Mouse (Mus musculus) kidney, postnatal 25 days (tissue): ENCODE data around the gene G3bp2.
"Not testable (repeated sequence)": the region's sequence is repeated elsewhere in the genome, so short reads cannot be mapped to it uniquely, and the experiment has no call there.

Experiments used
- DNase-seq, 2 experiments: peaks; one replicate each; pipeline ENCODE4 v3.0.0; 2021; ENCODE audit warnings: mixed read lengths in 2 of 2

Gene G3bp2

DNA sequence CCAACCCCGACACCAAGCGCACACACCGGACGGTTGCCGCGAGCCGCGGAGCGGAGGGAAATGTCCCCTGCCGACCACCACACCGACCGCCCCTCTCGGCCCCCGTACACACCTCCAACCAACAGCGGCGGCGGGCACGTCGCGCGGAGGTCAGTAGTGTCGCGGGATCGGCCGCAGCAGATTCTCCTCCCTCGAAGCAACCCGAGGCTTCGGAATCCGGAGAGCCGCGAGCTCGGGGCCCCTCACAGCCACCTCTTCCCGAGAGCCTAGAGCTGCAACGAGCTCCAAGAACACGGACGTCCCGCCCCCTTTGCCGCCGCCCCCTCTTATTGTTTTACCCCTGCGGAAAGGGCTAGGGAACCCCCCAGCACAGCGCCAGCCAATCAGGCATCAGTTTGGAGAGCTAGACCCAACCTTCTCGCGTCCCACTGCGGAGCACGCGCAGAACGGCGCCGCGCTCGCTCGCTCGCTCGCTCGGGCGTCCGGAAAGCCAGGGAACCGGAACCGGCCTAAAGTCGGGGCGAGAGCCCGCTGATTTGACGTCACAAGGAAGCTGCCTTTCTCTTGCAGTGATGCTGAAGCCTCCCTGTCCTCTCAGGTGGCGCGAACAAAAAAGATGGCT, at the start of gene G3bp2:
Gene G3bp2 (minus strand): TSS at position 303 of the 622 bp plus-strand sequence.
- peak; percentile 98 to 99 for DNase-seq

DNA sequence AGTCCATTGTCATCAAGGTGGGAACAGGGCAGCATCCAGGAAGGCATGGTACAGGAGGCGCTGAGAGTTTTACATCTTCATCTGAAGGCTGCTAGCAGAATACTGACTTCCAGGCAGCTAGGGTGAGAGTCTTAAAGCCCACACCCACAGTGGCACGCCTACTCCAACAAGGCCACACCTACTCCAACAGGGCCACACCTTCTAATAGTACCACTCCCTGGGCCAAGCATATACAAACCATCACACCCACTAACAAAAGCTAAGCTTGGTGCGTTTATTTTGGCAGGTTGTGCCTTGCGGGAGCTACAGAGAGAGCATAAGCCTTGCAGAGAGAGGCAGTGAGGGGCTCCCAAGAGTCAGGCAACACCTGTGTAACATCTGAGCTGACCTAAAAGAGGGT, 49.5 kb upstream of the G3bp2 start:
- not testable (repeated sequence) for DNase-seq

DNA sequence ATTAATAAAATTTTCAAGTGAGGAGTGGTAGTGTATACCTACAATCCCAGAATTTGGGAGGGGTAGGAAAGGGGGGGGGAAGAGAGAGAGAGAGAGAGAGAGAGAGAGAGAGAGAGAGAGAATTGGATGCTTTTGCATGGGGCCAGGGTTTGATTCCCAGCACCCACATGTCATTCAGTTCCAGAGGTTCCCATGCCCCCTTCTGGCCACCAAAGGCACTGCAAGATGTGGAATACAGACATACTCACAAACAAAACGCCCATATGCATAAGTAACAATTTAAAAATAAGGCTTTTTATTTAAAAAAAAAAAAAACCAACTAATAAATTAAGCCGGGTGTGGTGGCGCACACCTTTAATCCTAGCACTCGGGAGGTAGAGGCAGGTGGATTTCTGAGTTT, 48.6 kb upstream of the G3bp2 start:
- DNase-seq = no peak

DNA sequence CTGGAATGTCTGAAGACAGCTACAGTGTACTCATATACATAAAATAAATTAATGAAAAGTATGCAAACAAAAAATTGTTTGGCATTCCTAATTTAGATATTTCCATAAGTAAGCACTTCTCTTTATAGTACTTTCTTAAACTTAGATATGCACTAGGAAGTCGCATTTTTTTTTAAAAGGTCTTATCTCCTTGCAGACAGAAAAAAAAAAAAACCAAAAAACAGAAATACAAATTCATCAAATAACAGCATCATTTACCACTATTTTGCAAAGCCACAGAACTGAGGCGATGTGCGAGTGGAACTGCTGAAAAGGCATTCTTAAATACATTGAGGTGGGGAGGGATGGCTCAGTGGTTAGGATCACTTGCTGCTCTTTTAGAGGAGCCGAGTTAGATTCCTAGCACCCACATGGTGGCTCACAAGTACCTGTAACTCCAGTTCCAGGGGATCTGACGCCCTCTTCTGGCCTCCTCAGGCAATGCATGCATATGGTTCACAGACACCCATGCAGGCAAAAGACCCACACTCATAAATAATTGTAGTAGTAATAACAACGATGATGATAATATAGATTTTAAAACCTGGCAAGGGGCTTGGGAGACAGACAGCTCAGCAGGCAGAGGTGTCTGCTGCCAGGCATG, 46.6 kb upstream of the G3bp2 start:
- DNase-seq = no peak

DNA sequence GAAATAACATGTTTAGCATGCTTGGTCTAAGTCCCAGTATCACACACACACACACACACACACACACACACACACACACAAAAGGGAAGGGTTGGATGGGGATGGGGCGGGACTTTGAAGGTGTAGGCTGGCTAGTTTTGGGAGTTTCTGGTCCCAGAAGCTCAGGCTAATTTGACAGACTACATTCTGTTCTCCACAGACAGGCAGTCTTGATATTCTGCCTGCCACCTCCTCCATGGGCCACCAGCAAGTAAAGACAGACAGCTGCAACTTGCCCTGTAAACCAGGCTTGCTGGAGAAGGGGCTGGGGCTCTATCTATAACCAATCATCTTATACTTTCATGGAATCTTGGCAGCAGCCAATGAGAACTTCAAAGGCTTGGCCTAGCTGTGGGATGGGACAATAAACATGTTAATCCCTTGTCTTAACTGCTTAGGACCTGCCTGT, 45.8 kb upstream of the G3bp2 start:
- DNase-seq = no peak

DNA sequence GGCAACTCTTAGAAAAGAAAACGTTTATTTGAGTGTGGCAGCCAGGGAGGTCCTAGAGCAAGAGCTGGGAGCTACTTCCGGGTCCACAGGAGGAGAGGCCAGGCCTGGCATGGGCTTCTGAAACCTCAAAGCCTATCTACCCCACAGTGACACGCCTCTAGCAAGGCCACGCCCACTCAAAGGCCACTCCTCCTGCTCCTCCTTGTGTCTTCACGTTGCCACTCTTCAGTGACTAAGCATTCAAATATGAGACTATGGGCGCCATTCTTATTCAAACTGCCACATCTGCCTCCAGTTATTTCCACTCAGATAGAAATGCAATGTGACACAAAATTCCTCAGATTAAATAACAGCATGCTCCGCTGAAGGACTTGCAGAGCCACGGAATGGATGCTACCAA, 45.1 kb upstream of the G3bp2 start:
- DNase-seq = peak; percentile 34 to 65

DNA sequence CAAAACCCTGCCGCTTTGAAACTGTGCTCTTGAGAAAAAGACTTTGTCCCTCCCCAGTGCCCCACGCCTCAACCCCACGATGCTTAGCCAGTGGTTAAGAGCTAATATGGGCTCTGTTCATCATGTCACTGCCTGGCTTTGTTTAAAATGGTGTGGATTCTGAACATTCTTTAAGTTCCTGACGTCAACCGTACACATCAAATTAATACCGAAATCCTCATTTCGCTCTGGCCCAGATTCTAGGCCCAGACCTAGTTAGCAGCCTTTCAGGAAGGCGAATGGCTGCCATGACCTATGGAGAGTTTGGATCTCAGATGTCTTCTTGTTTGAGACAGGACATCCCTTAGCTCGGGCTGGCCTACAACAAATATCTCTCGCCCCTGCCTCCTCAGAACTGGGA, 44.2 kb upstream of the G3bp2 start:
- no peak for DNase-seq

DNA sequence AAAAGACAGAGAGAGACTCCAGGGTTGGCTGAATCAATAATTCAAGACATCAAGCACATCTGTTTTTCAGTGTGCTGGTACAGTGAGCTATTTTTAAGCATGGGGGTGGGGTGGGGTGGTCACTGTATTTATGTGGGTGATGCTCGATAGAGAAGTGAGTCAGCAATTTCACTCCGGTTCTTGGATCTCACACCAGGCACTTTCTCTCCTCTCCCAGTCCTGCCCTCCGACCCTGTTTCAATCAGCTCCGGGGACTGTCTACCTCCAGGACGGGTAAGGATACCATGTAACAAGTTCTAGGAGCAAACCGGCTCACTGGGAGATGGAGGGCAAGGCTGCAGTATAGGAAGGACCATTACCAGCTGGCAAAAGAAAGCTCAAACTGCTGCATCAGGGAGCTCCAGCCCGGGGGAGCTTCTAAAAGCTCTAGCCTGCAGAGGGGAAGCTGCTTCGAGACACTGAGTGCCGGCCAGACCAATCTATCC, 43.7 kb upstream of the G3bp2 start:
- no peak for DNase-seq

DNA sequence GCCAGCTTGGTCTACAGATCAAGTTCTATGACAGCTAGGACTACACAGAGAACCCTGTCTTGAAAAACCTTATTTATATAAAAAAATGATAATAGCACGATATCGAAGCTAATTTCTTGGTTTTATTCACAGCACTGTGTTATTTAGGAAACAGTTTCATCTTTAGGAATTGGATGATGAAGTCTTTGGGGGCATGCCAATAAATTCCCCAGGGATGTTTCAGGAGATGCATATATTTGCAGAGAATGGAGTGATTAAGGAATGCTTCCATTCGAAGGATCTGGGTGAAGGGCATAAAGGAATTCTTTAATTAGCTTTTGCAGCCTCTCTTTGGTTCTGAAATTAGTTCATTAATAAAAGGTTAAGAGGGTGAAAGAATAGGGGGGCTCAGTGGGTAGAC, 41.9 kb upstream of the G3bp2 start:
- DNase-seq = no peak

DNA sequence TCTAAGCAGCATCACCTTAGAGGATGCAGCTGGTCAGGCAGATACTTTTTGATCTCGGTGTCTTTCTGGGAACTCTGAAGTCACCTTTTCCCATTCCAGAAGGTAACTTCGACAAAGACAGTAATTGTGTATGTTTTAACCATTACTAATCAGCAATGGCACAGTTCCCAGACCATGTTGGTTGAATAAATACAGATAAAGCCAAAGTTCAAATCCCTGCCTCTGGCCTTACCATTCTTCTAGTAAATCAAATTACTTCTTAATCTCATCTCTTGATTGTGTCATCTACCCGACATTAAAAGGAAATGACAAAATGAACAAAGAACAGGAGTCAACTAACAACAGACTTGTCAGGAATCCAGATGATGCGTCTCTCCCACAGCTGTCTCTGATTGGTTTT, 38.1 kb upstream of the G3bp2 start:
- no peak for DNase-seq

DNA sequence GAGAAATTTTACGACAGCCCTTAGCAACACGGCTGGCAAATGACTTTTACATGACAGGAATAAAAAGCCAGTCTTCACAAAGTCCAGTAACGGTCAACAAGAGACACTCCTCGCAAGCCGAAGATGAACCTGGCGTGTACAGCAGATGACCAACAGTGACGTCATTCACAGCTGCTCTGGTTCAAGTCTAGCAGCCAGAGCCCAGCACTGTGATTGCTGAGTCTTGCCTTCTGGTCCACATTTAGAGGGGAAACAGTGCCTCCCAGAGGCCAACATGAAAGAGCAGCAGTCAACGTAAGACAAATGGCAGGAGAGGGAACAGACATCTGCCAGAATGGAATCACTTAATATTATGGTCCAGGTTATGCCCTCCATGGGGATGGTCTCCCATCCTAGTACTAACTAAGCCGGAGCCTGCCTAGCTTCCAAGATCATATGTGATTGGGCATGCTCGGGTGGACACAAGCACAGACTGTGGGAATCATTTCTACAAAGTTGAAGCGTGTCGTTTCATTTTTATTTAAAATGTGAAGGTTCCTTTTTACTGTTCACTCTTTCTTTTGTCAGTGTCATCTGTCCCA, 34.4 kb upstream of the G3bp2 start:
- peak; percentile 73 to 80 for DNase-seq

DNA sequence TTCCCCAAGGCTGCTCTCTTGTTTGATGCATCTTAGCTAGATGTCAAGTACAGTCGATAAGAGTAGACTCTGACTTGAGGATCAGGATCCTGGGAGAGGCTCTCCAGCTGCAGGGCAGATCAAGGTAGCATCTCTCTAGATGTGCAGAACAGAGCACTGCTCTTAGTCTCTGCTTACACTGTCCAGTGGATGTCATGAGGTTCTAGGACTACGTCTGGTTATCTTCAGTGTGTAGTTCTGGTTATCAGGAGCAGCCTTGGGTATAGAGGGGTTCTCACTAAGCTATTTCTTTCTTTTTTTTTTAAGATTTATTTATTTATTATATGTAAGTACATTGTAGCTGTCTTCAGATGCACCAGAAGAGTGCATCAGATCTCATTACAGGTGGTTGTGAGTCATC, 31.4 kb upstream of the G3bp2 start:
- DNase-seq = no peak

DNA sequence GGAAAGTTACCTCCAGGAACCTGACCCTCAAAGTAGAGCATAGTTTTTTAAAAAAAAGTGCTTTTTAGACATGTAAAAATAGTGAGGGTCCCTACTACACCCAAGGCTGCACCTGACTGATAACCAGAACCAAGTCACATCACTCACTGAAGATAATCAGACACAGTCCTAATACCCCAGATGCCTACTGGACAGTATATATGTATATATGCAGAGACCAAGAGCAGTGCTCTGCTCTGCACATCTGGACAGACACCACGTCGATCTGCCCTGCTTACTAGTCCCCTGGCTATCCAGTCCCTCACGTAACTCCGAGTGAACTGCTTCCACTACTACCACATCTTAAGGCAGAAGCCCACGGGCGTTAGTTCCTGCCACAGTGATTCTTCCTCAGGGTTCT, 30.7 kb upstream of the G3bp2 start:
- no peak for DNase-seq

DNA sequence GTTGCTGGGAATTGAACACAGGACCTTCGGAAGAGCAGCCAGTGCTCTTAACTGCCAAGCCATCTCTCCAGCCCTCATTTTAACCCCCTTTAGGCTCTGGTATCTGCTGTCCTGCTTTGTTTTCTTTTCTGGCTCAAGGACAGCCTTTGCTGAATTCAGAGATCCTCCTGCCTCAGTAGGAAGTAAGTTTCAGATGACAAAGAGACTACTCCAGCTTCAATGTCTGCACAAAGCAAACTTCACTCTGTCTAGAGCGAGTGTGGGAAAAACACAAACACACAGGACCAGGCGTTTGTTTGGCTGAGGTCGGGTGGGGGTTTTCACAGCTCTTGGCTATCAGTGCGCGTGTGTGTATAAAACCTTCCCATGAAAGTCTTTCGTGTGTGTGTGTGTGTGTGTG, 30.0 kb upstream of the G3bp2 start:
- DNase-seq = no peak

DNA sequence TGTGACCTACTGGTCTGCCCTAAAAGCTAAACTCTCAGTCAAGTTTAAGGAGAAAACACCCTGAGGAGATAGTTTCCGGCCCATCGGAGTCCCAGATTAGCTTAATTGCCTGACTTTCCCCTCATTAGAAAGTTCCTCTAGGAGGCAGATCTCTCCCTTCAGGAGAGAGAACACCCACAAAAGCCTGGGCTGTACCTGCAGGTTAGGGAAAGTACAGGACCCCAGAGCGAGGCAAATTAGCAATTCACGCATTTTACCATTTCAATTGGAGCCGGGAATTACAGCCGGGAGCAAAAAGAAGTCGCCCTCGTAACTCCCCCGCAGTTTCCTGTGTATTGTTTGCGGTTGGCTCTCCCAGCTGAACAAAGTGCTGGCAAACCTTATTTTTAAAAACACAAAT, 29.1 kb upstream of the G3bp2 start:
- DNase-seq = no peak

DNA sequence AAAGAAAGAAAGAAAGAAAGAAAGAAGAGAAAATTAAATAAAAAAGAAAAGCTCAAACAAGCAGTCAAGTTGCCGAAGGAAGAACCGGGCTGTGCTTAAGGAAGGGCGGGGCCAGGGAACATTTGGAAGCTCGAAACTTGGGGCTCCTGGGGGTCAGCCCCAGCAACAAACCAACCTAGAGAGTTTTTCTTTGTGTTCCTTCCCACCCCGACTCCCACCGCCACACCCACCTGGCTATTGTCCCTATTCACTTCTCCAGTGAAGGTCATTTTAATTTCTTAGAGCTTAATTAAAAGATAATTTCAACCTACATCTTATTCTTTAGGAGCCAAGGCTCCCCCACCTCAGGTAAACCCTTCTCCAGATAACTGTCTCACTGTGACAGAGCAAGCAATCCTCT, 28.7 kb upstream of the G3bp2 start:
- no peak for DNase-seq

DNA sequence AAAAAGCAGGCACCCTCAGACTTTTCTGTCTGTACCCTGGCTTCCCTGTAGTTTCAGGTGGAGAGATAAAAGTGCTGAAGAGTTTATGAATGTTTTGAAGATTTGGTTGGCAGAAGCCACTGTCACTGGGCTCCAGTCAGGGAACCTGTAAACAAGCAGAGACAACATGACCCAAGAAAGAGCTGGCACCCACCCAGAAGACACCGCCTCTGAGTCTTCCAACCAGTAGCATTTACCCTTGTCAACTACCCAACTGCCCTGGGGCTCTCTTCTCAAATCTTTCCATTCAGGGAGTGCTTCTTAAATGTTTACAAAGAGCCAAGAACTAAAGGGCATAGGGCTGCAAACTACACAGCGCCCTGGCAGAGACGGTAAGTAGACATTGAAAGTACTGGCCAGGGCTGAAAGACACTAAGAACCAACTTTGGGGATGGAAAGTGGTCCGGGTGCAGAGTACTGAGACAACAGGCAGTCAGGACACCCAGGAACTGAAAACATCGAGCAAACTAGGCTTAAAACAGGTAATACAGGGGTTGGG, 27.4 kb upstream of the G3bp2 start:
- peak; percentile 39 to 54 for DNase-seq

DNA sequence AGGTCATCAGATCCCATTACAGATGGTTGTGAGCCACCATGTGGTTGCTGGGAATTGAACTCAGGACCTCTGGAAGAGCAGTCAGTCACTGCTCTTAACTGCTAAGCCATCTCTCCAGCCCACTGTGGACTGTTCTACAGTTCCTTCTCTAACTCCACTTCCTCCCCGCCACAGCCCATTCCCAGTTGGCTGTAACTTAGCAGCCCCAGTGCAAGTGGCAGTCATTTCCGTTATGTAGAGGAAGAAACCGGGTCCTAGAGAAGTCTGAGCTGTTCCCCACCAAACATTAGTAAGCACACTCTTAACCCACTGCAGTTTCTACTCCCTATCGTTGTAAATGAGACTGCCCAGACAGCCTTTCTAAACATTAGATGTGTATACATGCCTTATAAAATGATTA, 23.8 kb upstream of the G3bp2 start:
- DNase-seq = no peak

DNA sequence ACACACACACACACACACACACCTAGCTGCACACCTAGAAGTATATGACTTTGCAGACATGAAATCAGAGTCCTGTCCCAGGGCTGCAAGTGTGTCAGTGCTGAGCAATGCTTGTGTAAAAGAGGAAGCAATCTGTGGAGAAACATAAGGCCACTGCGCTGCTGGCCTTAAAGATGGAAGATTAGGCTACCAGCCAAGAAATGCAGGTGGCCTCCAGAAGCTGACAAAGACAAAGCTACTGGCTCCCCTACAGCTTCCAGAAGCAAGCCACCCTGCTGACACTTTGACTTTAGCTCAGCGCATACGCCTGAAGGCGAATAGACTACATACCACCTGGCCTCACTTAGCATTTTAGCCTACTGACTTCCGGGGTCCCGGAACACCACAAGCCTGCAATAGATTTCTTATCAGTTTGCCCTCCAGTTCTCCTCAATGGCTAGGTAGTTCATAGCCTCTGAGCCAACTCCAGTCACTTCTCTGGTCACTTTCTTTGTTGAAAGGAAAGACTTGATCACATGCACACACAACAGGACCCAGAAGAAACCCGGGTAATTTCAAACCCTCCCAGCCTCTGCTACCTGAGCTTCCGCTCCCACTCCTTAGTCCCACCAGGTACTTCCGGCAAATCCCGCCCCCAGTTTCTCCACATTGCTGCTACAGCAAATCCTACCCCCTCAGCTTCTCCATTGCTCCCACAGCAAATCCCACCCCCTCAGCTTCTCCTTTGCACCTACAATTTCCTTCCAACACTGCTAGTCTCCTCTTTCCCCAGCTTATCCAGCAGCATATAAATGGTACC, 23.0 kb upstream of the G3bp2 start:
- peak in 1 of 2 experiments; percentile 59 for DNase-seq

DNA sequence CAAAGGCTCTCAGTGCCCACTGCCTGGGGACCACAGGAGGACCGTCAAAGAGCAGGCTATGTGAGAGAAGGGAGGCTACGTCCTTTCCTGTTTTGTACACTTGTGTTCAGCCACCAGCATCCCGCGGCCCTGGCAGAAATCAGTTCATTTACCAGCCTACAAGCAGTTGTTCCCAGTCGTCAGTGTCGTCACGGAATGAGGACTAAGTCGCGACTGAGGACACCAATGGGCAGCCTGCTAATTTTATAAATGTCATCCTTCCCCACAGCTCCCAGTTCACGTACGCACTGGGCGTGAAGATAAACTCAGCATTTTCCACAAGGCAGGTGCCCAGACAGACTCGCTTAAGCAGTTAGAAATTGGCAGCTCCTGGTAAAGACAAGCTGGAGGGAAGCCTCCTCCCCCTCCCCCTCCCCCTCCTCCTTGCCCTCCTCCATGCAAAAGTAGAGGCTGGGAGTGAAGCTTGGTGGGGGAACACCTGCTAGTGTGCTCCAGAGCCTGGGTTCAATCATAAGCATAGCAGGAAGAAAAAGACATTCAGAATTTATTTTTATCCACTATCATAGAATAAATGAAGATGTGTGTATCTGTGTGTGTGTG, 20.4 kb upstream of the G3bp2 start:
- DNase-seq = no peak

DNA sequence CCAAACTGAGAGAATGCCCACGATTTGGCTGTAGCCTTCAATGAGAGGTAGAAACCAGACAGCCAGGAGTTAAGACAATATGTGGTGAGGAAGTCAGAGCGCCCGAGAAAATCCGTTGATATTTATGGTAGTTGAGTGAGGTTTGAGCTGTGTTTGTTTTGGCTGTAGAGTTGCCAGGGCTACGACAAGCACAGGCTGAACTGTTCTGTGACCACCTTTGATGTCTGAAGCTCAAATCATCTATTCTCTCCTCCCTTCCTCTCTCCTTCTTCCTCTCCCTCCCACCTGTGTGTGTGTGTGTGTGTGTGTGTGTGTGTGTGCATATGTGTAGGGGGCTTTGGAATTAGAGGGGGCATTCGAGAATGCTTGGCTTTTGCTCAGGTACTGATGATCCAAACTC, 19.5 kb upstream of the G3bp2 start:
- DNase-seq = no peak

DNA sequence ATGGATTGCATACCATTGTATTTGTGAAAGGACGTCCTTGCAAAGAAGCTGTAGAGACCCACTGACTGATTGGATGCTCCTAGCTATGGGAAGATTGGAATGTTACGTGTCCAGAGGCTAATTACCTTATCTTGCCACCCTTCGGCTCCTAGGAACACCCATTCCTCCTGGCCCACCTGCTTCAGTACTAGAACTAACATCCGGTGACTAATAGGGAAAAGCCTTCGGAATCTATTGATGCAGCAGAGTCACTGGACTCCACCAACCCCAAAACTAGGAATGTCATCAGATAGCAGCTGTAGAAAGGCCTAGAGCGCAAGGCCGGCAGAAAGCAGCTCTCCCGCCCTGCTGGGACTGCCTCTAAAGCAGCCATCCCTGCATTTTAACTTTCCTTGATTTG, 18.1 kb upstream of the G3bp2 start:
- DNase-seq = no peak
